In genomic region chr17:34645831-34646511, GRCm38 (mm10) we compare ENCODE assay signal across 8 mouse cellular contexts. TPM values are rescaled to one million over a fixed set of nuclear protein-coding genes. Genes with fewer than 3 reads are reported as not detected.
DNase-seq lines count a peak whose midpoint lies in the region; ATAC-seq and TF ChIP-seq lines count a peak whose summit lies in the region.

No protein-coding gene starts in this region.

- peaks cover 31% of the 10 kb centered on the region for H3K36me3 ChIP-seq in limb, embryonic 12.5 days

- no peak for TF ChIP-seq CTCF in left cerebral cortex, adult 2 months (IDR thresholded peaks at IDR 0.05)

- ATAC-seq in limb, embryonic 12.5 days (ENCODE audit: insufficient number of reproducible peaks, insufficient read depth, low FRiP score, low TSS enrichment, low read depth), result no peak

- intact Hi-C loops in heart, postnatal 14 days (cut with DNase I), result no loop called here
- intact Hi-C loops in left cerebral cortex, adult 2 months (cut with DNase I), result no loop called here
- intact Hi-C loops in left cerebral cortex, postnatal 10 days (cut with DNase I), result no loop called here

- H3K4me1 ChIP-seq in limb, embryonic 12.5 days (replicated peaks), result peaks cover 23% of the 10 kb centered on the region

- H3K27ac ChIP-seq in limb, embryonic 12.5 days, result no peak overlapping the region
- no peak overlapping the region for H3K27ac ChIP-seq in left cerebral cortex, adult 2 months

- no peaks in the 10 kb centered on the region for H3K9me3 ChIP-seq in limb, embryonic 12.5 days

- peak overlapping the region; percentile 97 for H3K4me3 ChIP-seq in limb, embryonic 12.5 days (replicated peaks)
- no peak overlapping the region for H3K4me3 ChIP-seq in left cerebral cortex, adult 2 months

- WGBS in limb, embryonic 12.5 days, result 91% methylated on average over 30 of the region's 30 CpGs

- no peak overlapping the region for H3K9ac ChIP-seq in limb, embryonic 12.5 days (replicated peaks)

- H3K27me3 ChIP-seq in limb, embryonic 12.5 days, result no peaks in the 10 kb centered on the region

- DNase-seq in heart, adult 11 months, result peak; percentile 96
- DNase-seq in heart, postnatal 14 days, result no peak
- peak; percentile 24 for DNase-seq in thymus, postnatal 14 days
- DNase-seq in thymus, postnatal 0 days (ENCODE audit: low spot score), result no peak
- no peak for DNase-seq in left cerebral cortex, adult 2 months (ENCODE audit: extremely low spot score in 1 of 2, low spot score in 2 of 2)
- no peak for DNase-seq in spleen, adult 12 weeks (ENCODE audit: low spot score)
- no peak for DNase-seq in left cerebral cortex, postnatal 10 days (ENCODE audit: extremely low spot score in 1 of 2, low spot score in 2 of 2)

- H3K4me2 ChIP-seq in limb, embryonic 12.5 days, result peak overlapping the region; percentile 76; the same call in 1 of the 2 replicates

RNA-seq across cellular contexts. Expression of gene Atf6b, which starts 1.0 kb away (rescaled TPM):
- total RNA-seq in heart, postnatal 14 days (2021), result 10 to 100 TPM; 18.0 to 19.0 TPM
- 56.6 and 60.8 TPM in 2 replicates for polyA plus RNA-seq in thymus, postnatal 0 days (2015; fragmentation: Nextera tagmentation; extraction: Ambion mirVana)
- polyA plus RNA-seq in limb, embryonic 12.5 days (2016; fragmentation: Nextera tagmentation; extraction: Ambion mirVana), result 94.8 and 103 TPM in 2 replicates
- total RNA-seq in left cerebral cortex, adult 2 months (2021), result 10 to 100 TPM; 64.3 to 66.4 TPM
- total RNA-seq in left cerebral cortex, postnatal 10 days (2021), result 10 to 100 TPM; 73.1 to 76.5 TPM

RNA-seq across cellular contexts. Expression of gene Fkbpl, which starts 1.4 kb away (rescaled TPM):
- total RNA-seq in heart, postnatal 14 days (2021), result 1 to 10 TPM; 8.2 to 8.3 TPM
- 12.5 TPM in 2 replicates for polyA plus RNA-seq in thymus, postnatal 0 days (2015; fragmentation: Nextera tagmentation; extraction: Ambion mirVana)
- polyA plus RNA-seq in limb, embryonic 12.5 days (2016; fragmentation: Nextera tagmentation; extraction: Ambion mirVana), result 14.0 and 19.5 TPM in 2 replicates
- total RNA-seq in left cerebral cortex, adult 2 months (2021), result 10 to 100 TPM; 10.9 to 16.9 TPM
- 10 to 100 TPM; 12.5 to 13.7 TPM for total RNA-seq in left cerebral cortex, postnatal 10 days (2021)

RNA-seq across cellular contexts. Expression of gene Prrt1, which starts 16.6 kb away (rescaled TPM):
- 1 to 10 TPM; 1.9 to 3.1 TPM for total RNA-seq in heart, postnatal 14 days (2021)
- polyA plus RNA-seq in thymus, postnatal 0 days (2015; fragmentation: Nextera tagmentation; extraction: Ambion mirVana), result 37.4 and 39.4 TPM in 2 replicates
- 0.20 and 0.28 TPM in 2 replicates for polyA plus RNA-seq in limb, embryonic 12.5 days (2016; fragmentation: Nextera tagmentation; extraction: Ambion mirVana)
- total RNA-seq in left cerebral cortex, adult 2 months (2021), result 100 to 1,000 TPM; 172 to 205 TPM
- 100 to 1,000 TPM; 157 to 158 TPM for total RNA-seq in left cerebral cortex, postnatal 10 days (2021)

RNA-seq across cellular contexts. Expression of gene Ppt2, which starts 17.7 kb away (rescaled TPM):
- 10 to 100 TPM; 42.6 to 43.2 TPM for total RNA-seq in heart, postnatal 14 days (2021)
- 38.4 and 45.5 TPM in 2 replicates for polyA plus RNA-seq in thymus, postnatal 0 days (2015; fragmentation: Nextera tagmentation; extraction: Ambion mirVana)
- 15.9 and 17.6 TPM in 2 replicates for polyA plus RNA-seq in limb, embryonic 12.5 days (2016; fragmentation: Nextera tagmentation; extraction: Ambion mirVana)
- total RNA-seq in left cerebral cortex, adult 2 months (2021), result 10 to 100 TPM; 47.3 to 48.6 TPM
- 10 to 100 TPM; 31.4 to 36.7 TPM for total RNA-seq in left cerebral cortex, postnatal 10 days (2021)

RNA-seq across cellular contexts. Expression of gene Tnxb, which starts 24.4 kb away (rescaled TPM):
- total RNA-seq in heart, postnatal 14 days (2021), result 10 to 100 TPM; 48.6 to 56.7 TPM
- 0.54 and 0.59 TPM in 2 replicates for polyA plus RNA-seq in thymus, postnatal 0 days (2015; fragmentation: Nextera tagmentation; extraction: Ambion mirVana)
- not detected in 2 replicates for polyA plus RNA-seq in limb, embryonic 12.5 days (2016; fragmentation: Nextera tagmentation; extraction: Ambion mirVana)
- 1 to 10 TPM; 1.5 to 2.4 TPM for total RNA-seq in left cerebral cortex, adult 2 months (2021)
- total RNA-seq in left cerebral cortex, postnatal 10 days (2021), result 1 to 10 TPM; 1.7 to 1.8 TPM

Comparison
In these comparisons a context has a peak if more than half of its experiments do, and no peak if none do; other contexts are left out.
1. DNase-seq: peak in heart, adult 11 months (single experiment) and thymus, postnatal 14 days (single experiment); none in heart, postnatal 14 days (0 of 2), thymus, postnatal 0 days (single experiment), left cerebral cortex, adult 2 months (0 of 2), spleen, adult 12 weeks (single experiment) and left cerebral cortex, postnatal 10 days (0 of 2).
2. RNA of gene Prrt1, which starts 16.6 kb away (total RNA-seq): 172 to 205 TPM in left cerebral cortex, adult 2 months and 157 to 158 TPM in left cerebral cortex, postnatal 10 days; 1.9 to 3.1 TPM in heart, postnatal 14 days; every median in the first group is over 10 times any median in the second.